Mouse (Mus musculus) brown adipose tissue, adult 24 weeks (tissue): Measurements from ENCODE around the gene A930004D18Rik. TPM values are rescaled to one million over a fixed set of nuclear protein-coding genes. Genes with fewer than 3 reads are reported as not detected.
"Not testable (repeated sequence)": the region's sequence is repeated elsewhere in the genome, so short reads cannot be mapped to it uniquely, and the experiment has no call there.

Source experiments
- H3K27ac ChIP-seq: fragments of 200-500 bp; replicated peaks from 2 replicates; pipeline ENCODE4 v1.5.1; 2012; ENCODE audit warnings: low read depth, mild to moderate bottlenecking, low read length
- H3K4me1 ChIP-seq: fragments of 200-500 bp; 2 replicates; pipeline ENCODE4 v1.6.1; 2012; ENCODE audit warnings: low read length, mixed read lengths; ENCODE audit not compliant: control insufficient read depth, insufficient read depth, insufficient read length
- H3K4me3 ChIP-seq: fragments of 200-500 bp; 2 replicates; pipeline ENCODE4 v1.5.1; 2012; ENCODE audit warnings: low read depth, mild to moderate bottlenecking, low read length, moderate library complexity; ENCODE audit not compliant: insufficient read depth
- polyA plus RNA-seq: library from polyadenylated mRNA; stranded (reverse); fragments of >200 nt; gene quantifications from 2 replicates; pipeline ENCODE4 v1.2.4, GENCODE M21; 2012; ENCODE audit not compliant: missing spikeins, insufficient read depth, insufficient read length

A930004D18Rik gene
- polyA plus RNA-seq, 1 experiment, result 0.87 TPM

- no peak overlapping the region for H3K27ac ChIP-seq
- no peak overlapping the region for H3K4me3 ChIP-seq
- no peaks in the 10 kb centered on the region for H3K4me1 ChIP-seq
These were observed 20.2 kb downstream of the A930004D18Rik start for GRCm38 (mm10) chr2:18017321-18017720.

GRCm38 (mm10) chr2:18016639-18017038 lies 20.9 kb downstream of the A930004D18Rik start:
- no peaks in the 10 kb centered on the region for H3K4me1 ChIP-seq
- no peak overlapping the region for H3K4me3 ChIP-seq
- H3K27ac ChIP-seq, result no peak overlapping the region

- H3K27ac ChIP-seq, result no peak overlapping the region
- no peak overlapping the region for H3K4me3 ChIP-seq
- no peaks in the 10 kb centered on the region for H3K4me1 ChIP-seq
These were observed 22.0 kb downstream of the A930004D18Rik start for GRCm38 (mm10) chr2:18015581-18015980.

- Histone ChIP-seq H3K27ac (no peak overlapping the region), H3K4me3 (no peak overlapping the region), H3K4me1 (no peaks in the 10 kb centered on the region)
These were observed 24.7 kb downstream of the A930004D18Rik start for GRCm38 (mm10) chr2:18012866-18013265.

DNA sequence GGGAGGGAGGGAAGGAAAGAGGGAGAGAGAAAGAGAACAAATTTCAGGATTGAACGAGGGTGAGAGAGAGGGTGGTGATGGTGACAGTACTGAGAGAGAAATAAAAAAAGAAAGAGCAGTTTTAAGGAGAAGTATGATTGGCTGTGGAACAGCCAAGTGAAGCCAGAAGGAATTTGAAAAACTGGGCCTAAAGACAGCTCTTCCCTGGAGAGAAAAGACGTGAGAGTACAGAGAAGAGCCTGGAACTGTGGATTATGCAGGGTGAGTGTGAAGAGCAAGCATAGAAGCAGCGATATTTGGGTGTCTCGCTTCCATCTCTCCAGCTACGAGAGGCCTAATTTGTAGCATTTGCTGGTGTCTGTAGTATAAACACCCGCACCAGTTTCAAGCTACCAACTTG lies 26.3 kb downstream of the A930004D18Rik start:
- Histone ChIP-seq H3K27ac (no peak overlapping the region), H3K4me1 (no peaks in the 10 kb centered on the region), H3K4me3 (no peak overlapping the region)

DNA sequence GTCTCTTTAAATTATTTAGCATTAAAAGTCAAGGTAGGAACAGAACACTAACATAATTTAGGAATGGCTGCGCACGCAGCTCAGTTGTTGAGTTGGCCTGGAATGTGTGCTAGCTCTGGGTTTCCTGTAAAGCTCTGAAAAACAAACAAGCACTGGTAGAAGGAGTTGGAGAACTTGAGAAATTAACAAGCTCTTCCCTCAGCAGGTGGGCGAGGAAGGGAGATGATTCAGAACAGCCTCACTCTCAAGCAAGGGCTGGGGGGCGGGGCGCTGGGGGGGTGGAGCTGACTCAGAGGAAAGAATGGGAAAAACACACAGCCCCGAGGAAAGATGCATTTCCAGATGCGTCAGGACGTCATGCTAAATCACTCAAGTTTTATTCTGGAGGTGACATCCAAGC lies 32.4 kb downstream of the A930004D18Rik start:
- no peak overlapping the region for H3K4me3 ChIP-seq
- H3K4me1 ChIP-seq, result no peaks in the 10 kb centered on the region
- no peak overlapping the region for H3K27ac ChIP-seq

DNA sequence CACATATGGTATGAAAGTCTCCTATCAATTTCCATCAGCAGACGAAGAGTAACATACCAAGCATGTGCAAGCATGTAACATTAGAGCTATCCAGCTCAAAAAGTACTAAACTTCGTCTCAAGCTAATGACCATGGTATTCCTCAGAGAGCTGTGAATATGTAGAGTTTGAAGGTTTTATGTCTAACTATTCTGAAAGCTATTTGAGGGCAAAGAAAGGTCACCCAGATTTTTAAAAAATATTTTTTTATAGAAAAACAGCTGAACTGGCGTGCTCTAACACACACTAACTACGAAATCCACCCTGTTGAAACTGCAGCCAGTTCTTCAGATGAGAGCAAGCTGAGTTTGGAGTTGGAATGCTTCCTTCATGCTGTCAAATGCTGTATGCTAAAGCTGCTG lies 33.3 kb downstream of the A930004D18Rik start:
- Histone ChIP-seq H3K4me3 (no peak overlapping the region), H3K27ac (no peak overlapping the region), H3K4me1 (no peaks in the 10 kb centered on the region)

DNA sequence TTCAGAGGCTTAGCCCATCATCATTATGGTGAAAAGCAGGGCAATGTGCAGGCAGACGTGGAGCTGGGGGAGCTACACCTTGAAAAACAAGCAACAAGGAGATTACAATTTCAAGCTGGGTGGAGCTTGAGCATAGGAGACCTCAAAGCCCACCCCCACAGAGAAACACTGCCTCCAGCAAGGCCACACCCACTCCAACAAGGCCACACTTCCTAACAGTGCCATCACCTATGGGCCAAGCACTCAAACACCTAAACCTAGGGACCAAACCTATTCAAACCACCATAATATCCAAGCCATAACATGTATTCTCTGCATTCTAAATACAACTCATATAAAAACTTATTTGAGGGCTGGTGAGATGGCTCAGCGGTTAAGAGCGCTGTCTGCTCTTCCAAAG lies 35.2 kb downstream of the A930004D18Rik start:
- Histone ChIP-seq H3K4me1 (no peaks in the 10 kb centered on the region), H3K27ac (no peak overlapping the region), H3K4me3 (no peak overlapping the region)

DNA sequence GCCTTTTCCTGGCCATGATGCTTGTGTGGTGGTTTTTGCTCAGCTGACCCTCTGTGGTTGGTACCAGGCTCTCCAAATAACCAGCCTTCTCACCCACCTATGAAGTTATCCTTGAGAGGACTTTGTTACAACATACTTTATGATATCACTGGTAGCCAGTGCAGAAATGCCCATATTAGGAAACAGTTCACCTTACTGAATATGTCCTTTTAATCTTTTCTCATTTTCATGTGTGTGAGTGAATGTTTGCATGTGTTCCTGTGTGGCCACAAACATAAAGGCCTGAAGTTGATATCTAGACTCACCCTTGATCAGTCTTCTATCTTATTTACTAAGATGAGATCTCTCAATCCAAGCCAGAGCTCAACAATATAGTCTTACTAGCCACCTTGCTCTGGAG lies 40.7 kb downstream of the A930004D18Rik start, which contains the start of gene H2al2a:
Gene H2al2a, minus strand, starts transcription at position 101 of the 400 bp plus-strand sequence.
- no peak within 1 kb of the TSS for H3K4me3 ChIP-seq
- H3K4me1 ChIP-seq, result no peaks in the 10 kb centered on the region

GRCm38 (mm10) chr2:17989562-17989961 lies 48.0 kb downstream of the A930004D18Rik start:
- H3K4me1 ChIP-seq, result no peaks in the 10 kb centered on the region
- no peak overlapping the region for H3K4me3 ChIP-seq
- H3K27ac ChIP-seq, result no peak overlapping the region

More for the DNA sequence above, 40.7 kb downstream of the A930004D18Rik start, which contains the start of gene H2al2a:
- H3K27ac ChIP-seq, result no peak within 1 kb of the TSS

- Histone ChIP-seq H3K27ac (no peak overlapping the region), H3K4me3 (no peak overlapping the region), H3K4me1 (no peaks in the 10 kb centered on the region)
These were observed 48.4 kb downstream of the A930004D18Rik start for GRCm38 (mm10) chr2:17989115-17989514.

DNA sequence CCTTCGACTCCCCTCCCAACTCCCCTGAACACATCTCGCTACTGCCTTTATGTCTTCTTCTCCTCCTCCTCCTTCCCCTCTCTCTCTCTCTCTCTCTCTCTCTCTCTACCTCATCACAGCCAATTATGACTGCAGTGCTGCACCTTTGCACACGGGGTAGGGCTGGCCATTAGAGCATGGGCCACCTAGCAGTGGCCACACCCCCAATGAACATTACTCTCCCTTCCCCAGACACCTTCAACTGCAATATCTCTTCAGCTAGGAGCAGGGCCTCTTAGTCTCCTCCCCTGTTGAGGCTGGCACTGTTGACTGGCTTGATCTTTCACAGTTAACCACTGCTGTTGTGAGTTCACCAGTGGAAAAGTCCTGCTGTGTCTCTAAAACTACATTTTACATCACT lies 50.8 kb downstream of the A930004D18Rik start:
- Histone ChIP-seq H3K4me1 (no peaks in the 10 kb centered on the region), H3K27ac (no peak overlapping the region), H3K4me3 (no peak overlapping the region)

GRCm38 (mm10) chr2:17984774-17985173 lies 52.8 kb downstream of the A930004D18Rik start:
- no peak overlapping the region for H3K4me3 ChIP-seq
- no peak overlapping the region for H3K27ac ChIP-seq
- no peaks in the 10 kb centered on the region for H3K4me1 ChIP-seq

DNA sequence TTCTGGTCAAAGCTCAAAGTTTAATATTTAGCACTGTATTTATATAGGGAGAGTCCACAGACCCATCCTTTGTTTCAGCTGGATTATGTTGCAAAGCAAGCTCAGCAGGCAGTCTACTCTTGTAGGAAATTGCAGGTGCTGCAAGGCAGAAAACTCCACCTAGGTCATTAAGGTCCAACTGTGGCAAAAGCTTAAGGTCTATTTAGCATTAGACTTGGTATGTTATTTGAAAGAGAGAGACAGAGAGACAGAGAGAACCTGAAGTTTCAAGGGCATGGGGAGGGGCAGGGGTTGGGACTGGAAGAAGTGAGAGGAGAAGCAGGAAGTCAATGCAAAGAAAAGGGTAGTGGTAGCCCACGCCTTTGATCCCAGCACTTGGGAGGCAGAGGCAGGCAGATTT lies 54.8 kb downstream of the A930004D18Rik start:
- H3K4me3 ChIP-seq, result no peak overlapping the region
- H3K4me1 ChIP-seq, result no peaks in the 10 kb centered on the region

DNA sequence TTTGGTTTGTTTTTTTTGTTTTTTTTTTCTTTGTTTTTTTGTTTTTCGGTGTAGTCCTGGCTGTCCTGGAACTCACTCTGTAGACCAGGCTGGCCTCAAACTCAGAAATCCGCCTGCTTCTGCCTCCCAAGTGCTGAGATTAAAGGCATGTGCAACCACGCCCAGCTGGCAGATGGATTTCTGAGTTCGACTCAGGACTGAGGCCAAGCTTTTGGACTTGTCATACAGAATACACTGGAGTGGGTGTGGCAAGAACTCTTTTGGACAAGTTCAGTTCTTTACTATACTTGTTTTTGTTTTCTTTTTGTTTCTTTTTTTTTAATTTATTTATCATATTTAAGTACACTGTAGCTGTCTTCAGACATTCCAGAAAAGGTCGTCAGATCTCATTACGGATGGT lies 58.8 kb downstream of the A930004D18Rik start:
- Histone ChIP-seq H3K4me3 (no peak overlapping the region), H3K4me1 (no peaks in the 10 kb centered on the region), H3K27ac (no peak overlapping the region)

More for the DNA sequence above, 54.8 kb downstream of the A930004D18Rik start:
- H3K27ac ChIP-seq, result no peak overlapping the region

DNA sequence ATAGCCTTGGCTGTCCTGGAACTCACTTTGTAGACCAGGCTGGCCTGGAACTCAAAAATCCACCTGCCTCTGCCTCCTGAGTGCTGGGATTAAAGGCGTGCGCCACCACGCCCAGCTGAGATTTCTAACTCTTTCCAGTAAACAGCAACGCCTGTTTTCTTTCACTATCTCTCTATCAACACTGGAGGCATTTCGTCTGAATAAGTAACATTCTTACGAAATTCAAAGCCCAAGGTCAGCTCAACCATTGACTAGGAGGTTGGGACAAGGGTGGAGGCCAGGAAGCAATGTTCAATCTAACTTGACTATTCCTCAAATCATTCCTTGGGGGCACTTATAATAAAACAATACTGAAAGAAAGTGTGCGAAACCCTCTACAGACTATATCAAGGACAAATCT lies 59.3 kb downstream of the A930004D18Rik start:
- H3K4me1 ChIP-seq, H3K27ac ChIP-seq, H3K4me3 ChIP-seq: not testable (repeated sequence)

- not testable (repeated sequence) for H3K4me3 ChIP-seq, H3K4me1 ChIP-seq, H3K27ac ChIP-seq
These were observed 59.9 kb downstream of the A930004D18Rik start for GRCm38 (mm10) chr2:17977645-17978044.
